Mouse (Mus musculus) urinary bladder, adult 2 months (tissue): ENCODE data around the gene Saa3. TPM values are rescaled to one million over a fixed set of nuclear protein-coding genes. Genes with fewer than 3 reads are reported as not detected.
A peak's percentile ranks its signal among the peaks of the same experiment; 100 is the strongest.
"Not testable (repeated sequence)": the region's sequence is repeated elsewhere in the genome, so short reads cannot be mapped to it uniquely, and the experiment has no call there.

Source experiments
- DNase-seq: peaks from one replicate; pipeline ENCODE4 v3.0.0; 2022; ENCODE audit warnings: low spot score
- polyA plus RNA-seq: library from polyadenylated mRNA; depleted of rRNA; stranded (reverse); fragments of >200 nt; gene quantifications from 2 replicates; pipeline ENCODE4 v1.2.3, GENCODE M21; 2012; rRNA removed

Saa3 gene
- polyA plus RNA-seq, 1 experiment: 0.87 TPM

GRCm38 (mm10) chr7:46712250-46712649 lies 3.2 kb downstream of the Saa3 start:
- DNase-seq: no peak

DNA sequence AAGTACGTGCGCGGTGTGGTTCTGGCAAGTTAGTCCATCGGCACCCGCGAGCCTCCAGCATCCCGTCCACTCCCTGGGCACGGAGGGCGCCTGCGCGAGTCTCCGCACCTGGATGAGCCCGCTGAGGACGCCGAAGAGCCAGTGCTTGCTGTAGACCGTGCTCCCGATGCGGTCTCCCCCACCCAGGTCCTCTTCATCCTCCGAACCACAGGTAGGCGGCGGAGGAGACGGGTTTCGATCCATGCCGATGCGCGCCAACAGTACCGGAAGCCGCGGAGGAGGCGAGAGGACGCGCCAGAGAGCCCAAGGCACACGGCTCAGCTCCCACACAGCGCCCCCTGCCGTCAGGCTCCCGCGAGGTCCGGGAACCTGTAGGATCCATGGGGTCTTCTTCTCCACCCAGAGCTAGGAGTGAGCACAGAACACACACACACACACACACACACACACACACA lies 5.1 kb downstream of the Saa3 start, which contains the start of gene Saal1:
TSS of gene Saal1 (minus strand) at position 291 of the 455 bp plus-strand sequence.
- peak; percentile 77 for DNase-seq

DNA sequence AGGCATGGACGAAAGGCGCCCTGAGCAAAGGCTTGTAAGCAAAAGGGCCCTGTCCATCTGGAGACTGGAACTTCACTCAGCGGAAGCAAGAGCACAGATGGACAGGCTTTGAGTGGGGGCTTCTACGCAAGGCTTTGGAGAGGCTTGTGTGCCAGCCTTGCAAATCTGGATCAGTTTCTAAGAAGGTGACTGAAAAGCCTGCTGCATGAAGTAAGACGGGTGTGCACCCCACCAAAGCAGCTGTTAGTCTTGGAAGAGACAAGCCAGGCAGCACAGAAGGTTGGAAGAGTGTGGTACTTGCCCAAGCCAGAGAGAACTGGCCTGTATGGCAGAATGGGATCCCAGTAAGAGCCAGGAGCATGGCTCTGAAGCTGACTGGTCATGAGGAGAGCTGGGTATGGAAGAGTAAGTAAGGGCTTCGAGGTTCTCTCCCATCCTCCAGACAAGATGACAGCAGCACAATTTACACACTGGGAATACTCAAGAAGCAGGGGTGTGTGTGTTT lies 14.9 kb downstream of the Saa3 start:
- no peak for DNase-seq

- DNase-seq: no peak
Observed at GRCm38 (mm10) chr7:46696754-46697153, 18.7 kb downstream of the Saa3 start.

- no peak for DNase-seq
Observed at GRCm38 (mm10) chr7:46686827-46687226, 28.7 kb downstream of the Saa3 start.

DNA sequence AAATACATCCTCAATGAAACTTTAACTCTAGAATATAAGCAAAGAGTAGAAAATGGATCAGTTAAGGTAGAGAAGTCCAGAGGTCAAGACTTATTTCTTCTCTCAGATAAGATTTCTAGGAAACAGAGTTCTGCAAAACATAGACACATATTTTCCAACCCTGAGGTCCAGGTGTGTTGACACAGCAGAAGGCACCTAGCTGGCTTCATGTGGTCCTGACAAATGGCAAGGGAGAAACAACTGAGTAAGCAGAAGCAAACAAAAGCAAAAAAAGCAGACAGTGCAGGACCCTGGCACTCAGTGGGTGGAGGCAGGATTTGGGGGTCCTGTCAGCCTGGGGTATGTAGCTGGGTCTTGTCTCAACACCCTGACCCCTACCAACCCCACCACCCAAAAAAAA lies 34.8 kb downstream of the Saa3 start:
- DNase-seq: no peak

DNA sequence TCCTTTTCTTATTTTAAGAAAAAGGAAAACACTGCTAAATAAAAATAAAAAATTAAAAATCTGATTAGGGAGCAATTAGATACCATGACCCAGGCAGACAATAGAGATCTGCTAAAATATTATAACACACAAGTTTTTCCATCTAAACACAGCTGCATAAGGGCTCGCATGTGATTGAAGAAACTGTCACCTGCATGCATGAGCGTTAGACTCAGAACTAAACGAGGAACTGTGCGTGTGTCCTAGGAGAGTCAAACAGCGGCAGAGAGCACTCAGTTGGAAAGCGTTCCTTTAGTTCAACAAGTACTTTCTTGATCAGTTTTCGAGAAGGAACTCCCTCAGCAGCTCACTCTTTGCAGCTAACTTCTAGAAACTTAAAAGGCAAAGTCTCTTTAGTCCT lies 36.5 kb downstream of the Saa3 start:
- not testable (repeated sequence) for DNase-seq

GRCm38 (mm10) chr7:46678417-46678816 lies 37.1 kb downstream of the Saa3 start:
- no peak for DNase-seq

GRCm38 (mm10) chr7:46676808-46677360 lies 38.6 kb downstream of the Saa3 start:
- DNase-seq: no peak

GRCm38 (mm10) chr7:46675886-46676285 lies 39.6 kb downstream of the Saa3 start:
- DNase-seq: no peak

GRCm38 (mm10) chr7:46675061-46675460 lies 40.4 kb downstream of the Saa3 start:
- DNase-seq: no peak

- DNase-seq: no peak
Observed at GRCm38 (mm10) chr7:46672160-46672672, 43.3 kb downstream of the Saa3 start, which contains the start of gene Tph1. Tph1 (minus strand) TSS chr7:46672537.

- no peak for DNase-seq
Observed at GRCm38 (mm10) chr7:46667256-46667655, 48.2 kb downstream of the Saa3 start.

DNA sequence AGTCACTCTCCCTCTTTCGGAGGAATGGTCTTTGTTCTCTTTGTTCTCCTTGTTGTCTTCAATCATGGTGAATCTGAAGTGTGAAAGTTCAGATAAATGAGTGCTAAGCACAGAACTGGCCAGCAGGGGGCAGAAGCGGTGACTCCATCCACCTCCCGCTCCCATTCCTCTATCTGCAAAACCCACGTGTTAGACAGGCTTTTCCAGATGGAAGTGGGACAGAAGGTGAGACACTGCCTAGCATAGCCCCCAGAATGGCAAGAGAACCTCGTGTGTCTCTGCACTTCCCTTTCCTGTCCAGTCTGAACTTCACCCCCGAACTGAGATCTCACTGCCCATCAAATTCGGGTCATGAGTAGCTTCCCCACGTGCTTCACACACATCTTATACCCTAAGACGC lies 50.3 kb downstream of the Saa3 start:
- DNase-seq: no peak

Other genes starting within 250 kb of the Saa3 start
- gene Sergef, start 75.9 kb downstream of the Saa3 start, polyA plus RNA-seq: 7.2 and 7.5 TPM in 2 replicates
- gene Tph1, start 43.2 kb downstream of the Saa3 start, polyA plus RNA-seq: 0.12 TPM in 2 replicates
- gene Saal1, start 5.0 kb downstream of the Saa3 start, polyA plus RNA-seq: 8.5 TPM in 2 replicates
- gene Saa4, start 16.9 kb upstream of the Saa3 start, polyA plus RNA-seq: not detected in 2 replicates
- gene Saa1, start 27.3 kb upstream of the Saa3 start, polyA plus RNA-seq: not detected in 2 replicates
- not detected in 2 replicates for gene Saa2, start 36.1 kb upstream of the Saa3 start, polyA plus RNA-seq
- gene Hps5, start 80.4 kb upstream of the Saa3 start, polyA plus RNA-seq: 22.3 and 23.1 TPM in 2 replicates
- gene Gtf2h1, start 80.4 kb upstream of the Saa3 start, polyA plus RNA-seq: 27.8 and 30.3 TPM in 2 replicates
- 354 and 368 TPM in 2 replicates for gene Ldha, start 125.8 kb upstream of the Saa3 start, polyA plus RNA-seq
- gene Ldhc, start 145.5 kb upstream of the Saa3 start, polyA plus RNA-seq: not detected in 2 replicates
- 43.6 and 44.5 TPM in 2 replicates for gene Tsg101, start 204.3 kb upstream of the Saa3 start, polyA plus RNA-seq
- 11.7 and 12.0 TPM in 2 replicates for gene Uevld, start 242.8 kb upstream of the Saa3 start, polyA plus RNA-seq